Mouse (Mus musculus): ENCODE data around the gene Wdr49.

- TF ChIP-seq CTCF (IDR thresholded peaks at IDR 0.05; ENCODE audit: control insufficient read depth, insufficient read depth, insufficient replicate concordance, low read depth, low read length), result no peak
- TF ChIP-seq POLR2A (IDR thresholded peaks at IDR 0.05; ENCODE audit: control insufficient read depth, low read depth, low read length), result no peak
Observed at GRCm38 (mm10) chr3:75304621-75305020, 177.3 kb downstream of the Wdr49 start.

Measured in testis, adult 2 months (tissue).